Mouse (Mus musculus): ENCODE measurements around the gene Prpf19.
A peak's percentile ranks its signal among the peaks of the same experiment; 100 is the strongest.

- TF ChIP-seq POLR2A (IDR thresholded peaks at IDR 0.05; ENCODE audit: low read depth, low read length): peak; percentile 42
- TF ChIP-seq CTCF (conservative IDR thresholded peaks at IDR 0.05; ENCODE audit: insufficient read depth, insufficient read length, low read depth, low read length): no peak
These were observed 54.1 kb downstream of the Prpf19 start, which contains the start of gene Ccdc86 for GRCm38 (mm10) chr19:10949112-10949511.
